Mouse (Mus musculus) central nervous system, embryonic 18 days (tissue): ENCODE results near the gene Kdm4d. TPM values are rescaled to one million over a fixed set of nuclear protein-coding genes. Genes with fewer than 3 reads are reported as not detected.

Source experiments
- polyA plus RNA-seq: library from polyadenylated mRNA; depleted of rRNA; stranded (reverse); fragments of >200 nt; gene quantifications from 2 replicates; pipeline ENCODE4 v1.2.3, GENCODE M21; 2012; rRNA removed

Gene Kdm4d
- 0.53 and 0.63 TPM in 2 replicates for polyA plus RNA-seq

GRCm38 (mm10) chr9:14500023-14500915, at the start of gene Kdm4d, which contains the start of gene Cwc15:
Gene Kdm4d (minus strand): TSS chr9:14500482.
Gene Cwc15 (plus strand): TSS chr9:14500617.

Other genes starting within 250 kb of the Kdm4d start
- 17.3 and 19.5 TPM in 2 replicates for gene Sesn3, start 225.4 kb downstream of the Kdm4d start, polyA plus RNA-seq
- gene Endod1, start 119.0 kb downstream of the Kdm4d start, polyA plus RNA-seq, result 20.8 and 24.6 TPM in 2 replicates
- gene Cwc15, start 135 bp upstream of the Kdm4d start, polyA plus RNA-seq, result 93.1 and 105 TPM in 2 replicates
- 16.4 and 16.9 TPM in 2 replicates for gene Amotl1, start 144.6 kb upstream of the Kdm4d start, polyA plus RNA-seq
- gene Piwil4, start 240.3 kb upstream of the Kdm4d start, polyA plus RNA-seq, result 0.25 and 0.36 TPM in 2 replicates